Mouse (Mus musculus): ENCODE measurements at regions not wholly inside any gene's neighbourhood (a gene's known extent, or its start where the extent isn't known, plus 50 kb on each side); places are given as distances from the start of the nearest gene placed in this dataset.
A peak's percentile ranks its signal among the peaks of the same experiment; 100 is the strongest.

GRCm38 (mm10) chr4:53915326-53915725 is 89.5 kb downstream of the Tmem38b start:
- no peak for DNase-seq (ENCODE audit: low spot score)

- DNase-seq (ENCODE audit: low spot score), result peak; percentile 78
Measured at GRCm38 (mm10) chr4:53919188-53919587, 93.3 kb downstream of the Tmem38b start.

GRCm38 (mm10) chr4:53920587-53920986 is 94.7 kb downstream of the Tmem38b start:
- no peak for DNase-seq (ENCODE audit: low spot score)

GRCm38 (mm10) chr4:53931068-53931467 is 105.2 kb downstream of the Tmem38b start:
- no peak for DNase-seq (ENCODE audit: low spot score)

GRCm38 (mm10) chr4:53931499-53931898 is 105.7 kb downstream of the Tmem38b start:
- DNase-seq (ENCODE audit: low spot score), result peak; percentile 81

- no peak for DNase-seq (ENCODE audit: low spot score)
Measured at GRCm38 (mm10) chr4:53935306-53935705, 109.5 kb downstream of the Tmem38b start.

GRCm38 (mm10) chr4:53948736-53949135 is 122.9 kb downstream of the Tmem38b start:
- DNase-seq (ENCODE audit: low spot score), result no peak

GRCm38 (mm10) chr4:53949164-53949563 is 123.3 kb downstream of the Tmem38b start:
- DNase-seq (ENCODE audit: low spot score), result no peak

- DNase-seq (ENCODE audit: low spot score), result no peak
Measured at GRCm38 (mm10) chr4:53950496-53950895, 124.7 kb downstream of the Tmem38b start.

GRCm38 (mm10) chr4:53951003-53951733 is 125.3 kb downstream of the Tmem38b start:
- no peak for DNase-seq (ENCODE audit: low spot score)

GRCm38 (mm10) chr4:53951734-53952109 is 125.9 kb downstream of the Tmem38b start:
- DNase-seq (ENCODE audit: low spot score), result no peak

- DNase-seq (ENCODE audit: low spot score), result no peak
Measured at GRCm38 (mm10) chr4:53952288-53952687, 126.4 kb downstream of the Tmem38b start.

- DNase-seq (ENCODE audit: low spot score), result no peak
Measured at GRCm38 (mm10) chr4:53962458-53962857, 136.6 kb downstream of the Tmem38b start.

GRCm38 (mm10) chr4:53970461-53970860 is 144.6 kb downstream of the Tmem38b start:
- no peak for DNase-seq (ENCODE audit: low spot score)

GRCm38 (mm10) chr4:53970960-53971359 is 145.1 kb downstream of the Tmem38b start:
- no peak for DNase-seq (ENCODE audit: low spot score)

- no peak for DNase-seq (ENCODE audit: low spot score)
Measured at GRCm38 (mm10) chr4:53976036-53976638, 150.3 kb downstream of the Tmem38b start.

GRCm38 (mm10) chr4:53986519-53987301 is 160.9 kb downstream of the Tmem38b start:
- DNase-seq (ENCODE audit: low spot score), result no peak

GRCm38 (mm10) chr4:53987536-53987935 is 161.7 kb downstream of the Tmem38b start:
- DNase-seq (ENCODE audit: low spot score), result no peak

- DNase-seq (ENCODE audit: low spot score), result no peak
Measured at GRCm38 (mm10) chr4:54021069-54021829, 195.4 kb downstream of the Tmem38b start.

- no peak for DNase-seq (ENCODE audit: low spot score)
Measured at GRCm38 (mm10) chr4:54021861-54022385, 196.1 kb downstream of the Tmem38b start.

GRCm38 (mm10) chr4:54026919-54027318 is 201.1 kb downstream of the Tmem38b start:
- DNase-seq (ENCODE audit: low spot score), result no peak

Measured in retina, embryonic 14.5 days (tissue).